Comparison of ENCODE assay signal across 8 mouse cellular contexts in the genomic region with DNA sequence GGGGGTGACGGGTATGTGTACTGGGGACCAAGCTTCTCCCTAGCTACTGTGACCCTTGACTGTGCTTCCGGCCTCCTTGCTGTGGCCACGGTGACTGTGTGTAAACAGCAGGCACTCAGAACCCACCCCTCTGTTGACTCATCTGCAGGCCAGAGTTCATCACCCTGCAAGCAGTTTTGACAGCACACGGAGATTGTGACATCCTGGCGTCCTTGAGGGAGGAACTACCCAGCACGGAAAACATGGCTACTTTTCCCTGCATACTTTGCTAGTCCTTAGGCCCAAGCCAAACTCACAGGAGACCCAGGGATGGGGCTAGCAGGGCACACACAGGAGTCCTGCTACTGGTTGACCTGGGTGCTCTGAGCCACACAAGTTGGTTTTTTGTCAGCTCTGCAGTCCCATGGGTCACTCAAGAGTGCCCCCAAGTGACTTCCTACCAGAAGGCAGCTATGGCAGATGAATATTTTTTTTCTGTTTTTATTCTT. TPM values are rescaled to one million over a fixed set of nuclear protein-coding genes. Genes with fewer than 3 reads are reported as not detected.
DNase-seq lines count a peak whose midpoint lies in the region; ATAC-seq and TF ChIP-seq lines count a peak whose summit lies in the region.

No protein-coding gene starts in this region.

- in situ Hi-C loops in ES-E14 (cut with MboI; ENCODE audit: low sequenced_read_pairs in 2 of 2, unreplicated experiment in 2 of 2): no loop called here

- H3K36me3 ChIP-seq in hindbrain, postnatal 0 days (ENCODE audit: insufficient read depth, low read length): no peaks in the 10 kb centered on the region
- no peaks in the 10 kb centered on the region for H3K36me3 ChIP-seq in hindbrain, embryonic 16.5 days (ENCODE audit: control insufficient read depth, insufficient read depth, low read length)
- H3K36me3 ChIP-seq in ES-E14 (ENCODE audit: control insufficient read depth, insufficient read depth, low read length, poor library complexity, severe bottlenecking): no peaks in the 10 kb centered on the region; the same call in 1 of the 2 replicates
- H3K36me3 ChIP-seq in liver, embryonic 12.5 days: peaks cover 3% of the 10 kb centered on the region; the same call in 1 of the 2 replicates
- no peaks in the 10 kb centered on the region for H3K36me3 ChIP-seq in stomach, embryonic 15.5 days

- TF ChIP-seq CTCF in hindbrain, postnatal 0 days (IDR thresholded peaks at IDR 0.05; ENCODE audit: low read depth): peak; percentile 47

- peak; percentile 28 for DNase-seq in hindbrain, postnatal 0 days (ENCODE audit: low spot score)
- DNase-seq in ES-E14 (ENCODE audit: low read depth, low spot score): no peak
- DNase-seq in heart, adult 8-10 months (ENCODE audit: low spot score): peak; percentile 40
- no peak for DNase-seq in layer of hippocampus, adult 11-12 months (ENCODE audit: low spot score)

- H3K9ac ChIP-seq in hindbrain, postnatal 0 days (replicated peaks; ENCODE audit: low read length): no peak overlapping the region
- H3K9ac ChIP-seq in hindbrain, embryonic 16.5 days (ENCODE audit: low read depth, low read length): no peak overlapping the region
- no peak overlapping the region for H3K9ac ChIP-seq in ES-E14 (ENCODE audit: insufficient read depth, low read depth, low read length, poor library complexity, severe bottlenecking)
- no peak overlapping the region; the same call in 1 of the 2 replicates for H3K9ac ChIP-seq in liver, embryonic 12.5 days
- H3K9ac ChIP-seq in stomach, embryonic 15.5 days: no peak overlapping the region

- no peaks in the 10 kb centered on the region for H3K9me3 ChIP-seq in hindbrain, postnatal 0 days (ENCODE audit: low read length)
- no peaks in the 10 kb centered on the region for H3K9me3 ChIP-seq in hindbrain, embryonic 16.5 days (ENCODE audit: control insufficient read depth, low read length)
- no peaks in the 10 kb centered on the region for H3K9me3 ChIP-seq in ES-E14 (ENCODE audit: control insufficient read depth, insufficient read depth, low read depth, low read length)
- H3K9me3 ChIP-seq in liver, embryonic 12.5 days (replicated peaks): no peaks in the 10 kb centered on the region
- no peaks in the 10 kb centered on the region for H3K9me3 ChIP-seq in stomach, embryonic 15.5 days

- ATAC-seq in hindbrain, postnatal 0 days: no peak
- no peak for ATAC-seq in hindbrain, embryonic 16.5 days
- ATAC-seq in liver, embryonic 12.5 days: no peak
- ATAC-seq in stomach, embryonic 15.5 days (ENCODE audit: insufficient read depth, low FRiP score, low read depth): no peak
- ATAC-seq in erythroid progenitor cell, adult 5-6 weeks (replicated peaks; ENCODE audit: low FRiP score, poor library complexity, severe bottlenecking): no peak

- H3K4me1 ChIP-seq in hindbrain, postnatal 0 days (ENCODE audit: insufficient read depth, low read length): peaks cover 14% of the 10 kb centered on the region; the same call in 1 of the 2 replicates
- H3K4me1 ChIP-seq in hindbrain, embryonic 16.5 days (ENCODE audit: control insufficient read depth, insufficient read depth, low read depth, low read length): peaks cover 20% of the 10 kb centered on the region
- peaks cover 0 to 2% of the 10 kb centered on the region in 2 experiments; a peak in 1 of 4 replicates for H3K4me1 ChIP-seq in ES-E14 (ENCODE audit: control insufficient read depth in 2 of 2, insufficient read depth in 2 of 2, low read length in 2 of 2, poor library complexity in 1 of 2)
- peaks cover 90% of the 10 kb centered on the region for H3K4me1 ChIP-seq in liver, embryonic 12.5 days
- peaks cover 21% of the 10 kb centered on the region for H3K4me1 ChIP-seq in stomach, embryonic 15.5 days

- WGBS in hindbrain, postnatal 0 days: 72% methylated on average over 6 of the region's 6 CpGs
- 66% methylated on average over 6 of the region's 6 CpGs for WGBS in hindbrain, embryonic 16.5 days
- WGBS in liver, embryonic 12.5 days (ENCODE audit: insufficient replicate concordance): 47% methylated on average over 6 of the region's 6 CpGs
- 43% methylated on average over 6 of the region's 6 CpGs for WGBS in stomach, embryonic 15.5 days

- H3K4me2 ChIP-seq in hindbrain, postnatal 0 days (ENCODE audit: low read depth, low read length): no peak overlapping the region
- H3K4me2 ChIP-seq in hindbrain, embryonic 16.5 days (ENCODE audit: low read length): no peak overlapping the region
- H3K4me2 ChIP-seq in liver, embryonic 12.5 days: peak overlapping the region; percentile 9
- H3K4me2 ChIP-seq in stomach, embryonic 15.5 days: no peak overlapping the region

- no peak overlapping the region for H3K4me3 ChIP-seq in hindbrain, postnatal 0 days (ENCODE audit: low read length)
- no peak overlapping the region for H3K4me3 ChIP-seq in hindbrain, embryonic 16.5 days (ENCODE audit: low read length)
- no peak overlapping the region for H3K4me3 ChIP-seq in ES-E14 (ENCODE audit: insufficient read depth in 1 of 2, low read depth in 1 of 2, low read length in 2 of 2, poor library complexity in 1 of 2, severe bottlenecking in 1 of 2)
- H3K4me3 ChIP-seq in liver, embryonic 12.5 days: no peak overlapping the region
- no peak overlapping the region for H3K4me3 ChIP-seq in stomach, embryonic 15.5 days (replicated peaks)

- H3K27me3 ChIP-seq in hindbrain, postnatal 0 days (ENCODE audit: insufficient read depth, low read length): no peaks in the 10 kb centered on the region
- H3K27me3 ChIP-seq in hindbrain, embryonic 16.5 days (replicated peaks; ENCODE audit: control insufficient read depth, insufficient read depth, low read length): no peaks in the 10 kb centered on the region
- H3K27me3 ChIP-seq in liver, embryonic 12.5 days (replicated peaks): no peaks in the 10 kb centered on the region
- H3K27me3 ChIP-seq in stomach, embryonic 15.5 days (replicated peaks): no peaks in the 10 kb centered on the region

- H3K27ac ChIP-seq in hindbrain, postnatal 0 days: no peak overlapping the region
- H3K27ac ChIP-seq in hindbrain, embryonic 16.5 days (ENCODE audit: low read depth, low read length): no peak overlapping the region
- H3K27ac ChIP-seq in ES-E14 (ENCODE audit: insufficient read depth, low read depth, low read length, poor library complexity, severe bottlenecking): no peak overlapping the region
- H3K27ac ChIP-seq in liver, embryonic 12.5 days: peak overlapping the region; percentile 78
- 0 out of 2 replicates have a peak overlapping the region, but pooled peaks have one; percentile 32 for H3K27ac ChIP-seq in stomach, embryonic 15.5 days

RNA-seq across cellular contexts. Expression of gene Ell, which starts 5.0 kb away (rescaled TPM):
- 15.6 and 16.7 TPM in 2 replicates for total RNA-seq in hindbrain, postnatal 0 days (2014; rRNA removed)
- 10.0 and 10.8 TPM in 2 replicates for polyA plus RNA-seq in hindbrain, postnatal 0 days (2015; fragmentation: Nextera tagmentation; extraction: Ambion mirVana)
- 14.9 and 19.2 TPM in 2 replicates for polyA plus RNA-seq in hindbrain, embryonic 16.5 days (2015; fragmentation: Nextera tagmentation; extraction: Ambion mirVana)
- total RNA-seq in ES-E14 (2012; rRNA removed): 15.8 and 16.1 TPM in 2 replicates
- total RNA-seq in heart, adult 8-10 months (2022): 10 to 100 TPM in 3 of 4 experiments, 1 to 10 TPM in 1; 9.3 to 12.4 (median 10.6) TPM
- 13.1 TPM in 2 replicates for polyA plus RNA-seq in liver, embryonic 12.5 days (2016; fragmentation: Nextera tagmentation; extraction: Ambion mirVana)
- polyA plus RNA-seq in stomach, embryonic 15.5 days (2015; fragmentation: Nextera tagmentation; extraction: Ambion mirVana): 16.1 and 17.7 TPM in 2 replicates
- total RNA-seq in erythroid progenitor cell, adult 5-6 weeks (2015; ENCODE audit: low replicate concordance): 10.5 and 22.3 TPM in 2 replicates
- total RNA-seq in erythroid progenitor cell, adult 5-6 weeks (2017; ENCODE audit: low replicate concordance): 2.8 and 15.5 TPM in 2 replicates

RNA-seq across cellular contexts. Expression of gene Kxd1, which starts 16.5 kb away (rescaled TPM):
- total RNA-seq in hindbrain, postnatal 0 days (2014; rRNA removed): 48.7 and 56.8 TPM in 2 replicates
- polyA plus RNA-seq in hindbrain, postnatal 0 days (2015; fragmentation: Nextera tagmentation; extraction: Ambion mirVana): 53.8 and 56.6 TPM in 2 replicates
- 45.2 and 45.4 TPM in 2 replicates for polyA plus RNA-seq in hindbrain, embryonic 16.5 days (2015; fragmentation: Nextera tagmentation; extraction: Ambion mirVana)
- total RNA-seq in ES-E14 (2012; rRNA removed): 27.9 and 35.3 TPM in 2 replicates
- total RNA-seq in heart, adult 8-10 months (2022): 100 to 1,000 TPM in 3 of 4 experiments, 10 to 100 TPM in 1; 97.9 to 114 (median 103) TPM
- polyA plus RNA-seq in liver, embryonic 12.5 days (2016; fragmentation: Nextera tagmentation; extraction: Ambion mirVana): 44.7 and 45.0 TPM in 2 replicates
- 58.5 and 60.1 TPM in 2 replicates for polyA plus RNA-seq in stomach, embryonic 15.5 days (2015; fragmentation: Nextera tagmentation; extraction: Ambion mirVana)
- 27.8 and 34.4 TPM in 2 replicates for total RNA-seq in erythroid progenitor cell, adult 5-6 weeks (2015; ENCODE audit: low replicate concordance)
- 11.8 and 14.4 TPM in 2 replicates for total RNA-seq in erythroid progenitor cell, adult 5-6 weeks (2017; ENCODE audit: low replicate concordance)

RNA-seq across cellular contexts. Expression of gene Fkbp8, which starts 16.7 kb away (rescaled TPM):
- total RNA-seq in hindbrain, postnatal 0 days (2014; rRNA removed): 532 and 593 TPM in 2 replicates
- 343 and 360 TPM in 2 replicates for polyA plus RNA-seq in hindbrain, postnatal 0 days (2015; fragmentation: Nextera tagmentation; extraction: Ambion mirVana)
- polyA plus RNA-seq in hindbrain, embryonic 16.5 days (2015; fragmentation: Nextera tagmentation; extraction: Ambion mirVana): 429 and 441 TPM in 2 replicates
- 252 and 256 TPM in 2 replicates for total RNA-seq in ES-E14 (2012; rRNA removed)
- 100 to 1,000 TPM; 135 to 145 (median 137) TPM for total RNA-seq in heart, adult 8-10 months (2022)
- 223 and 224 TPM in 2 replicates for polyA plus RNA-seq in liver, embryonic 12.5 days (2016; fragmentation: Nextera tagmentation; extraction: Ambion mirVana)
- 292 and 304 TPM in 2 replicates for polyA plus RNA-seq in stomach, embryonic 15.5 days (2015; fragmentation: Nextera tagmentation; extraction: Ambion mirVana)
- total RNA-seq in erythroid progenitor cell, adult 5-6 weeks (2015; ENCODE audit: low replicate concordance): 28.9 and 45.8 TPM in 2 replicates
- total RNA-seq in erythroid progenitor cell, adult 5-6 weeks (2017; ENCODE audit: low replicate concordance): 74.7 and 94.6 TPM in 2 replicates

RNA-seq across cellular contexts. Expression of gene Uba52, which starts 33.6 kb away (rescaled TPM):
- 510 and 535 TPM in 2 replicates for total RNA-seq in hindbrain, postnatal 0 days (2014; rRNA removed)
- polyA plus RNA-seq in hindbrain, postnatal 0 days (2015; fragmentation: Nextera tagmentation; extraction: Ambion mirVana): 717 and 784 TPM in 2 replicates
- 576 and 598 TPM in 2 replicates for polyA plus RNA-seq in hindbrain, embryonic 16.5 days (2015; fragmentation: Nextera tagmentation; extraction: Ambion mirVana)
- total RNA-seq in ES-E14 (2012; rRNA removed): 3,214 and 4,257 TPM in 2 replicates
- total RNA-seq in heart, adult 8-10 months (2022): 1,000 to 10,000 TPM; 1,436 to 1,703 (median 1,558) TPM
- polyA plus RNA-seq in liver, embryonic 12.5 days (2016; fragmentation: Nextera tagmentation; extraction: Ambion mirVana): 841 and 876 TPM in 2 replicates
- polyA plus RNA-seq in stomach, embryonic 15.5 days (2015; fragmentation: Nextera tagmentation; extraction: Ambion mirVana): 843 and 950 TPM in 2 replicates
- total RNA-seq in erythroid progenitor cell, adult 5-6 weeks (2015; ENCODE audit: low replicate concordance): 1,194 and 1,251 TPM in 2 replicates
- 418 and 1,480 TPM in 2 replicates for total RNA-seq in erythroid progenitor cell, adult 5-6 weeks (2017; ENCODE audit: low replicate concordance)

RNA-seq across cellular contexts. Expression of gene Rex1bd, which starts 37.7 kb away (rescaled TPM):
- total RNA-seq in hindbrain, postnatal 0 days (2014; rRNA removed): 140 TPM in 2 replicates
- polyA plus RNA-seq in hindbrain, postnatal 0 days (2015; fragmentation: Nextera tagmentation; extraction: Ambion mirVana): 188 and 190 TPM in 2 replicates
- polyA plus RNA-seq in hindbrain, embryonic 16.5 days (2015; fragmentation: Nextera tagmentation; extraction: Ambion mirVana): 173 and 192 TPM in 2 replicates
- 125 and 130 TPM in 2 replicates for total RNA-seq in ES-E14 (2012; rRNA removed)
- 100 to 1,000 TPM; 118 to 133 (median 124) TPM for total RNA-seq in heart, adult 8-10 months (2022)
- 85.6 and 86.6 TPM in 2 replicates for polyA plus RNA-seq in liver, embryonic 12.5 days (2016; fragmentation: Nextera tagmentation; extraction: Ambion mirVana)
- polyA plus RNA-seq in stomach, embryonic 15.5 days (2015; fragmentation: Nextera tagmentation; extraction: Ambion mirVana): 125 and 130 TPM in 2 replicates
- total RNA-seq in erythroid progenitor cell, adult 5-6 weeks (2015; ENCODE audit: low replicate concordance): 22.3 TPM in 1 of 2 replicates, not detected in the other
- total RNA-seq in erythroid progenitor cell, adult 5-6 weeks (2017; ENCODE audit: low replicate concordance): 17.8 and 19.6 TPM in 2 replicates

Comparison
In these comparisons a context has a peak if more than half of its experiments do, and no peak if none do; other contexts are left out.
1. DNase-seq: peak in hindbrain, postnatal 0 days (single experiment) and heart, adult 8-10 months (single experiment); none in ES-E14 (single experiment) and layer of hippocampus, adult 11-12 months (single experiment).
2. H3K27ac ChIP-seq: peak in liver, embryonic 12.5 days (single experiment) and stomach, embryonic 15.5 days (single experiment); none in hindbrain, postnatal 0 days (single experiment), hindbrain, embryonic 16.5 days (single experiment) and ES-E14 (single experiment).